Mouse (Mus musculus) thymus, postnatal 0 days (tissue): ENCODE measurements around the gene Mn1. TPM values are rescaled to one million over a fixed set of nuclear protein-coding genes. Genes with fewer than 3 reads are reported as not detected.

Experiments
- DNase-seq: peaks from one replicate; pipeline ENCODE4 v3.0.0-alpha.2; 2015; ENCODE audit warnings: low spot score
- polyA plus RNA-seq: library from polyadenylated mRNA; unstranded; fragments of >200 nt; fragmentation: Nextera tagmentation; extraction: Ambion mirVana; gene quantifications from 2 replicates; pipeline ENCODE4 v1.2.1, GENCODE M21; 2015

Gene Mn1
- polyA plus RNA-seq, 1 experiment from 2014 or later: 2.9 TPM

DNA sequence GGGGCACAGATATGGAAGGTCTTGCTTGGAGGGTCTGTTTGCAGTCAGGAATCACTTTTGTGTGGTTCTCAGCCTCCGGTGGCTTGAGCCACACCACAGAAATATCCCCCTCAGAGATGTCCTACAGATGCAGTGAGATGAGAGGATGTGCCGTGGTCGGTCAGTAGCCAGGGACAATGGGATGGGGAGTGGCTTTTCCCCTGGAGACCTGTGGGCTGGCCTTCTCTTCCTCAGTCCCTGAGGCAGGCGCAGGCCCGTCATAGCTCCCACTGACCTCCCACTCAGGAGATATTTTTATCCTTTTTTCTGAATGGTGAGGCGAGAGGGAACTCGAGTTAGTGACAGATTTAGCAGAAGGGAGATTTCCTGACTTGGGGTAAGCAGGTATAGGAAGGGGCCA lies 12.6 kb downstream of the Mn1 start:
- no peak for DNase-seq

DNA sequence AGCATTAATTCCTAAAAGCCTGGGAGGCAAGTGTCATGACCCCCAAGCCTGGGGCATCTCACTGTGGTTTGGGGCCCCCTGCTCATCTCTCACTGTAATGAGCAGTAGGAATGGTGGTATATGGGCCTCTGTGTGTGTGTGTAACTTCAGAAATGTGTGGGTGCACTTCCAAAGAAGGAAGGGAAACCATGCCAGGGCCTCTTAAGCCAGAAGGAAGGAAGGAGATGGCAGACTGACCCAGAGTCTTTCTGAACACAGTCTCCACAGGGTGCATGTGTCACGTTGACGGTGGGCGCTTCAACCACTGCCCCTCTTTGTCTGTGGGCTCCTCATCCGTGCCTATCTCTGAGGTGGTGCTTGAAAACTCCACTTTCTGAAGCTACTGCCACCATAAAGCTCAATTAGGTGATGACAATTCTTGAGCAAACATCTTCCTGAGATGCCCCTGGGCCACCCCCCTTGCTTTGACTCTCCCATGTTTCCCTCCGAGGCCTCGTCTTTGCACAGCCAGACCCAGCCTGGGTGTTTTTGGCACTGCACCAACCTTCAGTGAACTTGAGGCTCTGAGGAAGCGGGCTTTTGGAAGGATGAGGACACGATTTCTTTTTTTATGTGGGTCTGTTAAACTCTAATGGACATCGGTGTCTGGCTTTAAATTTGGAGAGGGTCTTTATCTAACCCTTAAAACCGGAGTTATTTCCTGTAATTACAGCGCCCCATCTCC lies 14.0 kb downstream of the Mn1 start:
- DNase-seq: no peak

DNA sequence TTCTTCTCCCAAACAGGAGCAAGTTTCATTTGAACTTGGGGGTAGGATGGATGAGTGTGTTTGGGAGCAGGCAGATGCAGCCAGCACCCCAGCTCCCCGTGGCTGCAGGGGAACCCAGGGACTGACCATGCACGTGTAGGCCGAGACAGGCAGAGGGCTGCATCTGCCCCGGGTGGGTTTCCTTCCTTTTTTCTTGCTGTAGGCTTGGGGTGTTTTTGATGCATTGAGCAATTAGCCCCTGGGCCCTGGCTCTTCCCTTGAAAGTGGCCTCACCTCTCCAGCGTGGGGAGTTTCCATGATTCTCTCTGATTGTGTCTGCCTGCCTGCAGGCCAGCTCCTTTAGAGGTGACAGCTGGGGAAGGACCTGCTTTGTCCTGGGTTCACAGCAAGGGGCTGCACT lies 15.7 kb downstream of the Mn1 start:
- no peak for DNase-seq

DNA sequence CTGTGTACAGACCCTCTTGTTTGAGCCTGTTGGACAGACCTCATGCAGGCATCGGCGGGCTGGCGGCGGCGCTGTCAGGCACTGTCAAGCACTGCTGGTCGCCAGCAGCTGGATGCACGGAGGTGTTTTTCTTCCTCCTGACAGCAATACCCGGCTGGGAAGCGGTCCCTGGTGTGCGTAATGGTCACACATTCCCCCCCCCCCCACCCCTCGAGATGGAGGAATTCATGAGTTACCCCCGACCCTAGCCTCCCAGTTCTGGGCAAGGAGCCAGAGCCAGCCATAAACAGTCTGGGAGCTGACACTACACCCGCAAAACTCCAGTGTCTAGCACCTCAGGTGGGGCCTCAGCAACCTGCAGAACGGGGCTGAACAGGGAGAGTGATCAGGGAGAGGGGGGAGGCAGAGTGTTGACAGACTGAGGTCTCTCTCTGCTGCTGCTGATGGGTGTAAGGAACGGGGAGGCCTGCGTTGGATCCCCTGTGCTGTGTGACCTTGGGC lies 17.2 kb downstream of the Mn1 start:
- DNase-seq: no peak

DNA sequence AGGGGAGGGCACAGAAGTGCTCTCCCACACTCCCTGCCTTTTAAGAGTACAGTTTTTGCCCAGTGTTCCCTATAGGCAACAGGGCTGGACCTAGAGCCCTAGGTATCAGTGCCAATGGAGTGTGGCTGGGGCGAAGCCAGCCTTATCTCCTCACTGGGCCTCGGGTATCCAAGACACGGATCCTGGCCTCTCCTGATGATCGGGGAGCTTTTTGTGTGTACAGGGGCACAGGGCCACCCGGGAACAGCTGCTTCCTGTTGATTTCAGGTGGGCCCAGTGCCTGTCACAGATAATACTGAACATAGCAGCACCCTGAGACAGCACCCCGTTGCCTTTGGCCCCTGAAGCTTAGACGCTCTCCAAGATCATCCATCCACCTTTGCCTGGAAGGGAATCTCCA lies 19.1 kb downstream of the Mn1 start:
- no peak for DNase-seq

DNA sequence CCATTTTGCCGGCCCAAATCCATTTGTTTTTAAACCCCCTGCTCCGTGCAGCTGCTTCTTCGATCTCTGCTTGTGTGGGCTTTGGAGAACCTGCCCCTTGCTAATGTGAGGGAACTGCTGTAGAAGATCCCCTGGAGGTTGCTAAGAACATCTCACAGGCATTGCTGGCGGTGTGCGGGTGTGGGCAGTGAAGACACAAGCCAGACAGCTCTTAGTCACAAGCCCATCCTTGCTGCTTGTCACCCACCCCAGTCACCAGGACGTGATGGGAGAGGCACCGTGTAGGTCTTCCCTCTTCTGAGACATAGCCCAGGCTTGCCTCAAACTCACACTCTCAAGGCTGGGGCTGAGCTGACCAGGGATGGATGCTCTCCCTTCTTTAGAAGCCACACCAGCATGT lies 20.0 kb downstream of the Mn1 start:
- no peak for DNase-seq

DNA sequence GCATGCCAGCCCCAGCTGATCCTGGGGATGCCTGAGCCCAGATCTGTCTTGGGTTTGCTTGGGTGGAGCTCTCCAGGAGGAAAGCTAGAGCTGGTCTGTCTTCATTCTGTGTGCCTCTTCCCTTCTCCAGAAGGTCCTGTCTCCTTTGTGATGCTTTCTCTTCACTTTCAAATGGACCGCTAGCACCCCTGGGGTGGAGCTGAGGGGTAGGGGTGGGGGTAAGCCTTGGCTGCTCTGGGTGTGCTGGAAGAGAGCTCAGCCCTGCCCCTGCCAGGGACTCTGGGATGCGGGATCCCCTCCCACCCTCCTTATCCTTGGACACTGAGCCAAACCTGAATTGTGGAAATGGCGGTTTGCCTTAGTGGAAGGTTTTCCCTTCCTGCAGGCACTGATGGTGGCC lies 21.2 kb downstream of the Mn1 start:
- DNase-seq: no peak

DNA sequence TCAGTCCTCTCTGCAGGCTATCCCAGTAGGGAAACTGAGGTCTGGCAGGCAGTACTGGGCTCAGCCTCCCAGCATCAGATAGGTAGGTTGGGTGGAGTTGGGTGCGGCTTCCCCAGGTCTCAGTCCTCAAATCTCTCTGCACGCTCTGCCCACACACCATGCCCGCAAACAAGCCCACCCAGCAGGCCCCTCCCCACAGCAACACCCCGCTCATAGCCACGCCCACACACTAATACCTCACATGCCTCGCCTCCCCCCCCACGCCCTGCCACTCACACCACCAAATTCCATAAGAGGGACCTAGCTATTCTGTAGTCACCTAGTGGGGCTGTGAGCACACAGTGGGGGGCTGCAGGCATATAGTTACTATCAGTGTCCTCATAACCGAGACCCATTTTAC lies 21.7 kb downstream of the Mn1 start:
- no peak for DNase-seq

DNA sequence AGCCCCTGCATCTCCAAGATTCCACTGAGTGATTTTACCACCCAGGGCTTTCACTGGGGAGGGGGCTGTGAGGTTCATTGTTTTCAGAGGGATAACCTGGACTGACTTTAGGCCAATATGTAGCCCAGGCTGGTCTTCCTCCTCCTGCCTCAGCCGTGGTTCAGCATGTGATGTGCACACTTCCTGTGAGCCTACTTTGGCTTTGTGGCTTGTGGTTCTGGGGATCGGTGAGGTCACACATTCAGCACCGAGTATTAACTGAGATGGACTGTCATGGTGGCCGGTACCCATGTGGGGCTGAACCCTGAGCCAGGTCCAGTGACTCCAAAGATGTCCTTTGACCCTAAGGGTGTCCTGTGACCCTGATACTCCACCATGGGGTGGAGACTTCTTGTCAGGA lies 23.1 kb downstream of the Mn1 start:
- DNase-seq: no peak

DNA sequence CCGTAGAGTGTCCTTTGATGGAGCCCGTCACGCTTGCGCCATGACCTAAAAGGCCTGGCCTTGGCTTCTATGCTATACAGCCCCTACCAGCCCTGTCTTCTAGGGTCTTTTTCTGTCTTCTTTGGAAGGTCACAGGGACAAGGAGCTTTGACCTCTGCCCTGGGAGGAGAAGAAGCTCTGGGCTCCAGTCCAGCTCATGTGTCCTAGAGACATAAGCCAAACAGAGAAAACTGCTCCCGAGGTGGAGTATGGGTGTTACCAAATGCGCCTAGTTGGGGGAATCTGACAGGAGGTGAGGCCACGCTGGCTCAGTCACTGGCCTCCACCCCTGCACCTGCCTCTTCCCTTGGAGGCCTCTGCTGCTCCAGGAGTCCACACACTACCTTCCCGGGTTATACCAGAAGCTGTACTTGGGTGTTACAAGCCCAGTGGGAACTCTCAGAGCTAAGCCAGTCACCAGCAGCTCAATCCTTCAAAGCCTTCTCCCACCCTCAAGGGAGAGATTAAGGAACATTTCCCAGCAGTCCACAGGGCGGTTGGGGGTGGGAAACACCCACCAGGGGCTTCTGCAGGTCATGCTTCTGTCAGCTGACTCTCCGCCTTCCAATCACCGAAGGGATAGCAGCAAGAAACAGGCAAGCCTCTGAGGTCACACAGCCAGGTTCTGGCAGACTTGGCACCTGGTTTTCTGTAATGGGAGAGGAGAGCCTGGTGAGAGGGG lies 25.1 kb downstream of the Mn1 start:
- DNase-seq: no peak

DNA sequence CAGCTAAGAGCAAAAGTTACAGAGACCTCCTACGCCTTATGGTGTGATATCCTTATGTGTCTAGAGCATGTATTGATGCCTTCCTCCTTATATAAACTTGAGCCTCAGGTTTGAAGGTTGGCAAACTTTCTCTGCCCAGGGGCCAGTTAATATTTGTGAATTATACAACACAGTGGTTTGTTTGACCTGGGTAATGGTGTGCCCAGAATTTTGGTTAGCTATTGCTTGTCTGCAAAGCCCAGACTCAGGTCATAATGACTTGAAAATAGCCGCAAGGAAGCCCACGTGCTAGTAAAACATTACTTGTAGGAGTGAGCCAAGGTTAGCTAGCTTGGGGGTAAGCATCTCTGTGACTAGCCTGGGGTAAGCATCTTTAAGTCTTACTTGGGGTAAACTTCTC lies 26.5 kb downstream of the Mn1 start:
- DNase-seq: no peak

DNA sequence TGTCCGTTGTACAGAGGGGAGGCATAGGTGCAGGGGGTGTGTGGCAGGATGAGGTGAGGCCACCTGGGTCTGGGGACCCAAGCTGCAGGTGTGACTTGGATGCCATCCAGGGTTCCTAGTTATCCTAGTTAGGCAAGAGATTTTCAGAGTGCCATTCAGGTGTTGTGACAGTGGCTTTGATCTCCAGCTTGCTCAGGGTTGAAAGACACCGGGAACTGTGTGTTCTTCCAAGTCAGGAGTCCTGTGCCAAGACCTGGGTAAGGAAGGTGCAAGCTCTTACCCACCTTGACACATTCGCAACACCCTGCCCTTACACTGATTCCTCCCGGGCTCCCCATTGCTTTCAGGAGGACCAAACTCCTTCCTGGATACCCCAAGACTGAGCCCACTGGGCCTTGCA lies 27.2 kb downstream of the Mn1 start:
- DNase-seq: no peak

DNA sequence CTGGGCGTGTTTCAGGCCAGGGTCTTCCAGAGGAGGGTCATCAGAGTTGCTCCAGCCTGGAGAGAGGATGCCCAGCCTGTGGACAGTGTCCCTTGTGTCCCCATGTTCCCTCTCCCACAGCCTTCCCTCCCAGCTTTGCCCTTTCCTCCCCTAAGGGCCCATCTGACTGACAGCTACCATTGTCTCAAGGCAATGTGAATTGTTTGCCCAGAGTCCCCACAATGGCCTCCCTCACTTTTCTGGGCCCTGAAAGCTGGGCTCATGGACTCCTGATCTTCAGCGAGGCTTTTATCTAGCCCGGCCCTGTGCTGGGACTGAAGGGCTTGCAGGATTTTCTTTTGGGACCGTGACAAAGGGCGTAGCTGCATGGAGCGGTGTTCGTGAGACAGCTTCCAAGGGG lies 29.5 kb downstream of the Mn1 start:
- no peak for DNase-seq

DNA sequence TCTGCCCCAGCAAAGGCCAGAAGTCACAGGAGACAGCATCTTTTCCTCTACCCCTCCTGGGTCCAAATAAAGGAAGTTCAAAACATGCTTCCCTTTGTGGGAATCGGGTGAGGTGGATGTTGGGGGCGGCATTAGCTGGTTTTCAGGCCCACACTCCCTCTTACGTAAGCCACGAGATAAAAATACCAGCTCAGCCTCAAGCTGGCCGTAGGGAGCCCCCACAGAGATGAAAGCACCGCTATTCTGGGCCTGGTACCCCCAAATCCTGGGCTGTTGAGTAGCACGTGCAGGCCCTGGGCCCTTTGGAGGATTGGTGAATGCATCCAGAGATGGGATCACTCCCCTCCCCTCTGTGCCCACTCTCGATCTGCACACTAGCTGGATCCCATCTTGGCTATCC lies 32.5 kb downstream of the Mn1 start:
- DNase-seq: no peak

DNA sequence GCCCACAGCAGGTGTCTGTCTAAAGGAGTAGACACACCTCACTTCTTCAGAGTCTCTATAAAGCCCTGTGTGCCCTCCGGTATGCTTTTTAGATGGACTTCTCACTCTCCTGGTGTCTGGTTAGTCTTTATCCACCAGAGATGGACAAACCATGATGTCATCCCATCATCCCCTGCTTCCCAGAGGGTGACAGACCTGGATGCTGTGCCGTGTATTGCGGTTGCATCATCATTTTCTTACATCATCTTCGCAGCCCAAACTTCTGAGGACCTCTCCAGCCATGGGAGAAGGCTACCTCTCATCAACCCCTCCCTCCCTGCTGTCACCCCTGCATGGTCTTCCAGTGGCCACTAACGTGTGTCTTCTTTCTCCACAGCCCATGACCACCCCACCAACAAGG lies 37.1 kb downstream of the Mn1 start:
- DNase-seq: no peak

DNA sequence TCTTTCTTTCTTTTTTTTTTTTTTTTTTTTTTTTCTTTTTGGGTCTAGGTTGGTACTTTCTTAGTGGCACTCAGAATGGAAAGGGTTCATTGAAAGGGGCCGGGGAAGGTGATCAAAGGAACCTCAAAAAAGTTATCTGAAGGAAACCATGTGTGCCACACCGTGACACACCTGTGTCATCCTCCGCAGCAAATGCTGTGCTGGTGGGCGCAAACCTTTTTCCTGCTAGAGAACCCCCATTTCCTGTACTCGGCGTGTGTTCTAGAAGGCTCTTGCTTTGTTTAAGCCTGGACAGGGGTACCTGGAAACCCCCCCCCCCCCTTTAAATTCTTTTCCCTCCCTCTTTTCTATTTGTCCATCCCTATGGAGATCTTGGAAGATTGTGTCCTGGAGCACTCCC lies 37.7 kb downstream of the Mn1 start:
- peak; percentile 78 for DNase-seq

DNA sequence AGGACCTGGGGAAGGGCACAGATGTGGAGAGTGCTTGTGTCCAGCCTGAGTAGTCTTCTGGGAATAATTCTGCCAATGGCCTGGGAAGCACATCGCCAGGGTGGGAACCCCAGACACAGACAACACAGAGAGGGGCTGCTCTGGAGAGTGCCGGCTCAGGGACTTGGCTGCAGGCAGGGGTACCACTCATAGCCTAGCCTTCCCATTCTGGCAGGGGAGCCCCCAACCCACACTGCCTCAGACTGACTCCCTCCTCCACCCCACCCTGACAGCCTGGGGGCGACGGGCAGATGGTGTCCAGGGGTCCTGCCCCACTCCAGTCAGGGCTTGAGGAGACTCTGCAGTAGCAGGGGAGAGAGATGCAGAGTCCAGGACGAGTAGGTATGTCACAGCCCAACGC lies 41.5 kb downstream of the Mn1 start:
- no peak for DNase-seq

DNA sequence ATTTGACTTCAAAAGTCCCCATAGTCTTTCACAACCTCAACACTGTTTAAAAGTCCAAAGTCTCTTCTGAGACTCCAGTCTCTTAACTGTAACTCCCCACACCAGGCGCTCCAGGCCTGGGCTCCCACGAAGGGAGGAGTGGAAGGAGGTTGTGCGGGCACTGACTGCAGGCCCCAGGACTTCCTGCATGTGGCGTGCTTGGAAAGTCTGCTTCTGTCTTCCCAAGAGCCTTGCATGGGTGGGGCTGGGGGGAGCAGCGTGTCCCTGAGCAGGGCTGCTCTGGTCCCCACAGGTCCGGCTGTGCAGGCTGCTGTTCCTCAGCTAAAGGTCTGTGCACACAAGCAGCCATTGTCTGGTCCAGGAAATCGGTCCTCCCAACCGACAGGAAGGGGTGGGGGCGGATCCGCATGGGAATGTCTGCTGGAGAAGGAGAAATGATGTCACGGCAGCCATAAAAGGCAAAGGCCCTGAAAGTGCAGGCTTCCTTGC lies 48.7 kb downstream of the Mn1 start:
- no peak for DNase-seq

DNA sequence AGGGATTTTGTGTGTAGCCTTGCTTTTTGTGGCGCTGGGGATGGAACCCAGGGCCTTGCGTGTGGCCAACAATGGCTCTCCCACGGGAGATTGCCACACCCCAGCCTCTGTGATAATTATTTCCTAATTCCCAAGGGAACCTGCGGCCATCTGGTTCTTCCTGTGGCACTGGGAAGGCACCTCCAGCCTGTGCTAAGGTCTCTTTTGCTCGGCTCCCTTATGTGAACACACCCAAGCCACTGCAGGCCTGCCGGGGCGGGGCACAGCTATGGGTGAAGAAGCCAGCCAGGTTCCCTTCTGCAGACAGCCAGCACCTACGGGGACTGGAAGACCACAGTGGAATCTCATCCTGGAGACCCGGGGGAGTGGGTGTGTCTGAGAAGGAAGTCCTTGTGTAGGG lies 49.3 kb downstream of the Mn1 start:
- DNase-seq: no peak

DNA sequence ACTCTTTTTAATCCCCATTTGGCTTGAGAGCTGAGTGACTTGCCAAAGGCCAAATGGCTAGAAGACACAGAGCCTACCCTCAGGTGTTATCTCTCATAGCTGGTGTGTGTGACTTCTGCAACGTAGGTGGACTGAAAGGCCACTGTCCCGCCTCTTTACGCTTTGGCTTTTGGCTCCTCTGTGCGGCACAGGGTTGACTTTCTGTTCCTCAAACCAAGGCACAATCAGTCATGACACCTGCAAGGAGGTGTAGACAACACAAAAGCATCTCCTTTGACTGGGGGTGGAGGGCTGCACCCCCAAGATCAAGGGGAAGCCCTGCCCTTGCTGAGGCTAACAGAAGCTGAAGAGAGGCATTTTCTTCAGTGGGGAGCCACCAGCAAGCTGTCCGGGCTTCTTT lies 50.5 kb downstream of the Mn1 start:
- no peak for DNase-seq

DNA sequence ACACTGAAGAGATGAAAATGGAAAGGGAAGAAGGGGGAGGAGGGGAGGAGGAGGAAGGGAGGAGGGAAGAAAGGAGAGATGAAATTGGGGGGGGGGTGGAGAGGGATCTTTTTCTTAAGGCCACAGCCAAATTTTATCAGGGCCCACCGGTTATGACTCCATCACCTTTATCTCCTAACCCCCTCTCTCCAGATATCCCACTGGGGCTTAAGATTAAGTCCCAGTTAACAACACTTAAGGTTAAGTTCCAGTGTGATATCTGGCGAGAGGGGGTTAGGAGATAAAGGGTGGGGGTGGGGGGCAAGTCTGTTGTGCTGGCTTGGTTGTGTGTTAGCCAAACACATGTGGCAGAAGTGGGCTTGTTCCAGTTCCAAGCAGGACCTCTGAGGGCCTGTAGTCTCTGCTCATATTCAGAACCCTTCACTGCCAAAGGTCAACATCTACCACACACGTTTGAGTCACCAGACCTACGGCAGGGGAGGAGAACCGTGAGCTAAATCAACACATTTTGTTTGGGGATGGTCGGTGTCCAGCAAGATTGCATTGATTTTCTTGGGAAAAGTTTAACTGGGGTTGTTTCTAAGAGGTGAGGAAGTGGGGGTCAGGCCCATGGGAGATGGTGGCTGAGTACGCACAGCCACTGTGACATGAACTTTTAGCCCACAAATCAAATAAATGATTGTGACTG lies 52.2 kb downstream of the Mn1 start:
- no peak for DNase-seq

DNA sequence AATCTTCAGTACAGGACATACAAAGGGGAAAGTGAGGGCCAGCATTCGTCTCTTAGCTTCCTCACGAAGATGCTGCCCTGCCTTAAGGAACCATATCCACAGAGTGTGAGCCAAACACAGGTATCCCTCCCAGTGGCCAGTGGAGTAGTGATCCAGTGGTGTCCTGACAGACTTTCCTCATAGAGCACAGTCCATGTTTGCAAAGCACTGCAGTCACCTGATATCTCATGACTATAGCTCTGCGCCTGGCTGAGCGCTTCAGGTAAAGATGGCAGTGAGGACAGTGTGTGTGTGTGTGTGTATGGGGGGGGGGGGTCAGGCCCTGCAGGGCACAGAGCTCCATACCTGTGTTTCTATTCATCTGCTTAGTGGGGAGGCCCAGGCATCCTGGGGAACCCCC lies 53.7 kb downstream of the Mn1 start:
- DNase-seq: no peak
